Mouse (Mus musculus): ENCODE data around the gene Hist1h2bq. TPM values are rescaled to one million over a fixed set of nuclear protein-coding genes. Genes with fewer than 3 reads are reported as not detected.
A peak's percentile ranks its signal among the peaks of the same experiment; 100 is the strongest.
"Not testable (repeated sequence)": the region's sequence is repeated elsewhere in the genome, so short reads cannot be mapped to it uniquely, and the experiment has no call there.

The Hist1h2bq gene
- total and polyA plus RNA-seq, 2 experiments from 2014 or later, result 5.6 to 1,204 TPM

- 11% methylated on average over 8 of the region's 8 CpGs for WGBS
- peak overlapping the region; percentile 50 for H3K4me2 ChIP-seq (ENCODE audit: low read depth, low read length)
- H3K27me3 ChIP-seq (ENCODE audit: control insufficient read depth, insufficient read depth, low read length), result no peaks in the 10 kb centered on the region
- H3K9ac ChIP-seq (replicated peaks; ENCODE audit: low read depth, low read length), result no peak overlapping the region; the same call in 1 of the 2 replicates
- no peaks in the 10 kb centered on the region for H3K9me3 ChIP-seq (replicated peaks; ENCODE audit: control insufficient read depth, low read length)
- TF ChIP-seq EP300 (IDR thresholded peaks at IDR 0.05; ENCODE audit: low read depth) (no peak), CTCF (IDR thresholded peaks at IDR 0.05; ENCODE audit: low read depth) (no peak)
- ATAC-seq (ENCODE audit: insufficient read depth, low read depth) (no peak), DNase-seq (ENCODE audit: low spot score) (no peak)
- H3K27ac ChIP-seq (ENCODE audit: low read depth), result peak overlapping the region; percentile 77
- H3K36me3 ChIP-seq (replicated peaks; ENCODE audit: control insufficient read depth, insufficient read depth, low read length), result no peaks in the 10 kb centered on the region
- peak overlapping the region; percentile 45 for H3K4me3 ChIP-seq (ENCODE audit: low read depth, low read length)
- H3K4me1 ChIP-seq (ENCODE audit: control insufficient read depth, insufficient read depth), result peaks cover 34% of the 10 kb centered on the region
Measured at GRCm38 (mm10) chr13:21786189-21786898, 23.7 kb downstream of the Hist1h2bq start.

- no peak for ATAC-seq (ENCODE audit: insufficient read depth, low read depth)
- TF ChIP-seq EP300 (IDR thresholded peaks at IDR 0.05; ENCODE audit: low read depth) (no peak), CTCF (IDR thresholded peaks at IDR 0.05; ENCODE audit: low read depth) (no peak)
- Histone ChIP-seq H3K9me3 (replicated peaks; ENCODE audit: control insufficient read depth, low read length) (no peaks in the 10 kb centered on the region), H3K4me3 (ENCODE audit: low read depth, low read length) (no peak overlapping the region), H3K4me2 (ENCODE audit: low read depth, low read length) (peak overlapping the region; percentile 68; the same call in 1 of the 2 replicates), H3K9ac (replicated peaks; ENCODE audit: low read depth, low read length) (0 out of 2 replicates have a peak overlapping the region, but pooled peaks have one; percentile 62), H3K27me3 (ENCODE audit: control insufficient read depth, insufficient read depth, low read length) (no peaks in the 10 kb centered on the region), H3K36me3 (replicated peaks; ENCODE audit: control insufficient read depth, insufficient read depth, low read length) (no peaks in the 10 kb centered on the region), H3K27ac (ENCODE audit: low read depth) (peak overlapping the region; percentile 72), H3K4me1 (ENCODE audit: control insufficient read depth, insufficient read depth) (peaks cover 34% of the 10 kb centered on the region)
- 56% methylated on average over 6 of the region's 6 CpGs for WGBS
- DNase-seq (ENCODE audit: low spot score), result no peak
Measured at GRCm38 (mm10) chr13:21784311-21784710, 25.7 kb downstream of the Hist1h2bq start.

GRCm38 (mm10) chr13:21783734-21784161 lies 26.2 kb downstream of the Hist1h2bq start:
- TF ChIP-seq EP300 (IDR thresholded peaks at IDR 0.05; ENCODE audit: low read depth) (no peak), CTCF (IDR thresholded peaks at IDR 0.05; ENCODE audit: low read depth) (no peak)
- no peak for DNase-seq (ENCODE audit: low spot score)
- no peaks in the 10 kb centered on the region for H3K9me3 ChIP-seq (replicated peaks; ENCODE audit: control insufficient read depth, low read length)
- WGBS, result 4% methylated on average over 9 of the region's 9 CpGs
- peak overlapping the region; percentile 62; the same call in 1 of the 2 replicates for H3K9ac ChIP-seq (replicated peaks; ENCODE audit: low read depth, low read length)
- peak overlapping the region; percentile 47 for H3K4me3 ChIP-seq (ENCODE audit: low read depth, low read length)
- H3K27me3 ChIP-seq (ENCODE audit: control insufficient read depth, insufficient read depth, low read length), result no peaks in the 10 kb centered on the region
- H3K4me1 ChIP-seq (ENCODE audit: control insufficient read depth, insufficient read depth), result peaks cover 34% of the 10 kb centered on the region
- H3K27ac ChIP-seq (ENCODE audit: low read depth), result peak overlapping the region; percentile 72
- H3K4me2 ChIP-seq (ENCODE audit: low read depth, low read length), result peak overlapping the region; percentile 68
- no peaks in the 10 kb centered on the region for H3K36me3 ChIP-seq (replicated peaks; ENCODE audit: control insufficient read depth, insufficient read depth, low read length)
- no peak for ATAC-seq (ENCODE audit: insufficient read depth, low read depth)

GRCm38 (mm10) chr13:21783255-21783617 lies 26.8 kb downstream of the Hist1h2bq start, which contains the start of gene Hist1h3i:
Hist1h3i (minus strand) TSS chr13:21783370.
- WGBS, result under 1% methylated on average over 13 of the region's 20 CpGs
- peaks cover 36% of the 10 kb centered on the region for H3K4me1 ChIP-seq (ENCODE audit: control insufficient read depth, insufficient read depth)
- peak; percentile 67 for ATAC-seq (ENCODE audit: insufficient read depth, low read depth)

GRCm38 (mm10) chr13:21782361-21783254 lies 27.4 kb downstream of the Hist1h2bq start:
- Histone ChIP-seq H3K4me2 (ENCODE audit: low read depth, low read length) (peak overlapping the region; percentile 68), H3K4me1 (ENCODE audit: control insufficient read depth, insufficient read depth) (peaks cover 31% of the 10 kb centered on the region), H3K4me3 (ENCODE audit: low read depth, low read length) (peak overlapping the region; percentile 47), H3K27ac (ENCODE audit: low read depth) (peak overlapping the region; percentile 84), H3K9ac (replicated peaks; ENCODE audit: low read depth, low read length) (peak overlapping the region; percentile 62)
- DNase-seq (ENCODE audit: low spot score), result peak; percentile 41
- ATAC-seq (ENCODE audit: insufficient read depth, low read depth); H3K27me3 ChIP-seq (ENCODE audit: control insufficient read depth, insufficient read depth, low read length); H3K36me3 ChIP-seq (replicated peaks; ENCODE audit: control insufficient read depth, insufficient read depth, low read length); H3K9me3 ChIP-seq (replicated peaks; ENCODE audit: control insufficient read depth, low read length): not testable (repeated sequence)
- WGBS, result 3% methylated on average over 15 of the region's 35 CpGs

More at GRCm38 (mm10) chr13:21783255-21783617, 26.8 kb downstream of the Hist1h2bq start, which contains the start of gene Hist1h3i:
- Histone ChIP-seq H3K4me2 (ENCODE audit: low read depth, low read length) (peak within 1 kb of the TSS; percentile 68), H3K9me3 (replicated peaks; ENCODE audit: control insufficient read depth, low read length) (no peaks in the 10 kb centered on the region), H3K27ac (ENCODE audit: low read depth) (peak within 1 kb of the TSS; percentile 84), H3K27me3 (ENCODE audit: control insufficient read depth, insufficient read depth, low read length) (no peaks in the 10 kb centered on the region), H3K36me3 (replicated peaks; ENCODE audit: control insufficient read depth, insufficient read depth, low read length) (no peaks in the 10 kb centered on the region), H3K4me3 (ENCODE audit: low read depth, low read length) (peak within 1 kb of the TSS; percentile 47), H3K9ac (replicated peaks; ENCODE audit: low read depth, low read length) (peak within 1 kb of the TSS; percentile 62)
- TF ChIP-seq EP300 (IDR thresholded peaks at IDR 0.05; ENCODE audit: low read depth), result no peak
- no peak for TF ChIP-seq CTCF (IDR thresholded peaks at IDR 0.05; ENCODE audit: low read depth)
- peak; percentile 96 for DNase-seq (ENCODE audit: low spot score)

All from heart, postnatal 0 days (tissue).